Mouse (Mus musculus) ES-E14 (cell line): ENCODE results near the gene Cbfa2t3.

Experiments
- HCFC1 ChIP-seq: IDR thresholded peaks from 2 replicates; pipeline ENCODE4 v1.6.1; 2012; ENCODE audit warnings: low read length, inconsistent platforms, borderline replicate concordance; ENCODE audit not compliant: insufficient read depth
- ZNF384 ChIP-seq: IDR thresholded peaks from 2 replicates; pipeline ENCODE4 v1.6.1; 2012; ENCODE audit warnings: low read depth, low read length, inconsistent platforms

GRCm38 (mm10) chr8:122685097-122685861 lies 13.6 kb downstream of the Cbfa2t3 start:
- TF ChIP-seq HCFC1 (no peak), ZNF384 (no peak)
